Mouse (Mus musculus): ENCODE measurements at regions not wholly inside any gene's neighbourhood (a gene's known extent, or its start where the extent isn't known, plus 50 kb on each side); places are given as distances from the start of the nearest gene placed in this dataset.
"Not testable (repeated sequence)": the region's sequence is repeated elsewhere in the genome, so short reads cannot be mapped to it uniquely, and the experiment has no call there.

DNA sequence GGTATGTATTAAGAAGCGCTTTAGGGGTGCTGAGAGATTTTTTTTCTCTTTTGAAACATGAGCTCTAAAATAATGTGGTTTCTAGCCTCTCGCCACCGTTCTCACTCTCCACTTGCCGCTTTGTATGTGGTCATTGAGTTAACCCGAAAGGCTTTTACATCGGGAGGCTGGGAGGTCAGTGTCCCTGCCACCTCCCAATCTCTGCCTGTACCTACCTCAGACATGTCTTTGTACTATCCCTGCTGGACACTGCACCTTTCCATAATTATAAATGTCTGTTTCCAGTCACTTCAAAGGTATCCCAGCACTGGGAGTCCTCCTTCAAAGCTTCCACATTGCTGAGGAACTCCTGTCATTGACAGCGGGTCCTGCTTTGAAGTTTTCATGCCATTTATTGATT lies 347.6 kb upstream of the Tbc1d2b start:
- DNase-seq (ENCODE audit: low spot score) = no peak

DNA sequence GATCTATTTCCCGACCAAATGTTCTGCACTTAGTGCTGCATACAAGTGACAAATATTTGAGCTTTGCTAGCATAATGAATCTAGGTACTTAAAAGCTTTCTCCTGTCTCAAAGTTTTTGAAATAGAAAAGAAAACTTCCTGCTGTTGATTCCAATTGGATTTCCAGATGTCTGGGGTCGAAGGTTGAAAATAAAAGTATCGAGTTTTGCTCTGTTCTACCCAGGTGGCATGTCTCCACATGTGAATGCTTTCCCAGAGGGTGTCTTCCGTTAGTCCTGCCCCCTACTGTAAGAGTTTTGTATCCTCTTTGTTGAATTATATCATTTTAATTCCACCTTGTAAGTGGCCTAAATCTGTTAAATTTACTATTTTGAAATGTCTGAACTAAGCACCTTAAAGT lies 327.3 kb upstream of the Tbc1d2b start:
- no peak for DNase-seq (ENCODE audit: low spot score)

DNA sequence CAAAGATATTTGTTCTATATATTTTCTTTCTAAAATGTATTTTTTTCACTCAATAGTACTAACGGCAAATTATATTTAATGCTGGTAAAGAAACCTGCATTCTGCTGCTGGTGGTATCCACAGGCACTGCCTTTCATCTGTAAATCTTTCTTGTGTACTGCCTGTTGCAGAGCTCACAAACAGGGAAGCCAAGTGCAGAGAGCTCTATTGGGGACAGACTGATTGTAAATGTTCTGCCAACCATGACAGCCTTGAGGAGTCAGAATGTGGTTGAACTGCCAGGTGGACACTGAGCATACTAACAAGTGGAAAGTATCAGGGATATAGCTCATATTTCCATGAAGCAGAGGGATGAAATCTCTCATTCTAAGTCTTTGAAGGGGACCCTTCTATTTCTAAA lies 286.1 kb upstream of the Tbc1d2b start:
- no peak for DNase-seq (ENCODE audit: low spot score)

- no peak for DNase-seq (ENCODE audit: low spot score)
Observed at GRCm38 (mm10) chr9:90556216-90556615, 285.6 kb upstream of the Tbc1d2b start.

- DNase-seq (ENCODE audit: low spot score) = no peak
Observed at GRCm38 (mm10) chr9:90547931-90548330, 277.3 kb upstream of the Tbc1d2b start.

DNA sequence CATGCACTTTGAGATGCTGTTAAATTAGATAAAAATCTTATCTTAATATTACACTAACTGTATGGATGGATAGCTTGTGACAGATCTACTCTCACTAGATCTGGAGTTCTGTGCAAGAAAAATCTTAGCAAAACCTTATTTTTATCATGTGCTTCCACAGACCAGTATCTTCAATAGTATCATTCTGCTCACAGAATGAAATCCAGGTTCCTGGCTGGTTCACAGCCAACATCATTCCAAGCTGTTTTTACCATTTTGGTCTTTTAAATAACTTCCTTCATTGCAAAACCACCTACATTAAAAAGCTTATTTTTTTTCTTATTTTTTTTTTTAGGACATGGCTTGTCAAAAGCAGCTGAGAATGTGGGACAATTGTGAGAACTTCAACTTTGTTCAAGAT lies 276.1 kb upstream of the Tbc1d2b start:
- DNase-seq (ENCODE audit: low spot score) = no peak

DNA sequence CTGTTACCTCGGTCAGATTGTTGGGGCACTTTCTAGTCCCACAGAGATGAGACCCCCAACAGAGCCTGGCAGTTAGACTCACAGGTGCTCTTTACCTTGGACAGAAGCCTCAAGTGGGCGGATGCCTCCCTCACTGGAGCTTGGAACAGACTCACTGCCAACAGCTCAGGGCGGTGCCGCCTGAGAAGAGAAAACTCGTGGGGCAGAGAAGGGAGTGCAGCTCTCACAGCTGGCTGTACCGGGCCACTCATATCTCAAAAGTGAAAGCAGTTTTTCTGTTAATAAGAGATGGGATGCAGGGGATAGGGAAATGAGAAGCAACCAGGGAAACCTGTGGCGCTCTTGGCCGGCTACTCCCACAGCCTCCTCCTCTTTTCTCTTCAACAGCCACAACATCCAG lies 267.1 kb upstream of the Tbc1d2b start:
- not testable (repeated sequence) for DNase-seq (ENCODE audit: low spot score)

DNA sequence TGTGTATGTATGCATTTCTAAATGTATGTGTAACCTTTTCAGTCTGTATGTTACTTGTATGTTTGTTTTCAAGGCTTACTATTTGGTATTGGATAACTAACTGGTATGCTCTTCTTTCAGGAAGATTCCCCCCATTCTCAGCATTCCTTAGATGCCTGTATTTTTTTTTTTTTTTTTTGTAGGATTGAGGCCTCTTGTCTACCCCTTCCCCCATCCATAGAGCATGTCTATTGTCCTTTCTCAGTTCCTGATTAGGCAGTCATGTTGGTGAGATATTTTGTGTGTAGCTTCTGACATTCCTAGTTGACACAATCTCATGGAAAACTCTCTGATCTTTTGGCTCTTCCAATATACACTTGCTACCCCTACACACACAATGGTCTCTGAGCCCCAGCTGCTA lies 262.8 kb upstream of the Tbc1d2b start:
- DNase-seq (ENCODE audit: low spot score) = no peak

- DNase-seq (ENCODE audit: low spot score) = no peak
Observed at GRCm38 (mm10) chr9:90521186-90521585, 250.6 kb upstream of the Tbc1d2b start.

DNA sequence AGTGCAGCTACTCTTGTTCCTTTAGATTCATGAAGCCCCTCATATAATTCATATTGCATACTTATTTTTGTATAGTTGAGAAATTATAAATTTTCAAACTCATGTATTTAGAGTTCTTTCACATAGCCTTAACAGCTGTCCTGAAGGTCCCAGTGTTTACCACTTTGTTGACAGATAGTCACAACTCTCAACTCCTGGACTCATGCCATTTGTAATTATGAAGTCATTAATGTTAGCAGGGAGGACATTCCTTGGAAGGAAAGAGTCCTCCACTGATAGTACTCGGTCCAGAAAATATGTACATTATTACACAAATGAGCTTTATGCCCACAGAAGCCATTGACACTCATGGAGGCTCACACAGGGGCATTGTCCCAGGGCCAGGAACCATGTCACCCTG lies 224.3 kb upstream of the Tbc1d2b start:
- no peak for DNase-seq (ENCODE audit: low spot score)

- DNase-seq (ENCODE audit: low spot score) = no peak
Observed at GRCm38 (mm10) chr9:90490561-90491152, 220.1 kb upstream of the Tbc1d2b start.

- no peak for DNase-seq (ENCODE audit: low spot score)
Observed at GRCm38 (mm10) chr9:90450579-90450978, 180.0 kb upstream of the Tbc1d2b start.

DNA sequence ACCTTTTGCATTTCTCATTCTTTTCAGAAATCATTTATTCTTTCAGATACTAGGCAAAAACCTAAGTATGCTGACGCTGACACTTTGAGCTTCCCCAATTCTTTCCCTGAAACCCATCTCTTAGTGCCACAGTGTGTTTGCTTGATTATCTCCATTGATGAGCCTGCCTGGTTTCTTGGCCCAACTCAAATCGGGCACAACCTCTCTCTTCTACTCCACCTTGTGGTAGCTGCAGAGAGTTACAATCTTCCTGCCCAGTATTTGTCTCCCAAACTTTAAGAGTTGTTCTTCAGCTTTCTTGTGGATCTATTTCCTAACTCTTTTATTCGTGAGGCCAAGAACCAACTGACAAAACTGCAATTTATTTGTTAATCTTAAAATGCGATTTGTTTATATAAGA lies 176.4 kb upstream of the Tbc1d2b start:
- DNase-seq (ENCODE audit: low spot score) = peak; percentile 3

DNA sequence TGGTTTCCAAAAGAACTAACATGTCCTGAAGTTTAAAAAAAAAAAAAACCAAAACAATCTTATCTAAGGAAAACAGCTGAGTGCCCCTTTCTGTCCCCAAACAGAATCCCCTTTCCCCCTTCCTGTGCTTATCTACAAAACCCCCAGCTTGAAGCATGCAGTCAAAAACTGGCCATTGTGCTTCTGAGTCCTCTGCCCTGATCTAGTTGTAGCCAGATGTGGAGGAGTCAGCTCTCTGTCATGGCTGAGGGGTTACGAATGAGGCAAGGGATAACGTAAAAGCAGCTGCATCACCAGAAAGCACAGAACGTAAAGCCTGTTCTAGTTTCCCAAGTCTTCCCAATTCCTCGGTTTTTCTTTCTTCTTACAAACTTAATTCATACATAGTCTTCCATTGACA lies 164.3 kb upstream of the Tbc1d2b start:
- DNase-seq (ENCODE audit: low spot score) = no peak

DNA sequence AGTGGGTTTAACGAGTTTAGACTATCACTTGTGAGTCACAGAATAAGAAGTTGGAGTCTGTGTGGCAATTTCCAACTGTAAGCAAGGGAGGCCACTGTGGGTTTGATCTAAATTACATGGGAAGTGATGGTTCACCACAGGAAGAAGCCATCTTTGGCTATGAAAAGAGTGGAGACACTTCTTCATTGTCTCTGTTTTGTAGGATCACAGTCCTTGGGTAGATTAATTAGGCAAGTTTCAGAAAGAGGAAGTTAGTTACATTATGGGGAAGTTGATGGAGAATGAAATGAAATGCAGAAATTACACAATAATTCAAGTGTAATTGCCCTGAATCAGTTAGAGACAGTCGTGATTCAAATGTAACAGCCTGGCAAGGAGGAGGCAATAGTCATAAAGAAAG lies 160.3 kb upstream of the Tbc1d2b start:
- DNase-seq (ENCODE audit: low spot score) = no peak

GRCm38 (mm10) chr9:90421662-90422061 lies 151.1 kb upstream of the Tbc1d2b start:
- DNase-seq (ENCODE audit: low spot score) = no peak

DNA sequence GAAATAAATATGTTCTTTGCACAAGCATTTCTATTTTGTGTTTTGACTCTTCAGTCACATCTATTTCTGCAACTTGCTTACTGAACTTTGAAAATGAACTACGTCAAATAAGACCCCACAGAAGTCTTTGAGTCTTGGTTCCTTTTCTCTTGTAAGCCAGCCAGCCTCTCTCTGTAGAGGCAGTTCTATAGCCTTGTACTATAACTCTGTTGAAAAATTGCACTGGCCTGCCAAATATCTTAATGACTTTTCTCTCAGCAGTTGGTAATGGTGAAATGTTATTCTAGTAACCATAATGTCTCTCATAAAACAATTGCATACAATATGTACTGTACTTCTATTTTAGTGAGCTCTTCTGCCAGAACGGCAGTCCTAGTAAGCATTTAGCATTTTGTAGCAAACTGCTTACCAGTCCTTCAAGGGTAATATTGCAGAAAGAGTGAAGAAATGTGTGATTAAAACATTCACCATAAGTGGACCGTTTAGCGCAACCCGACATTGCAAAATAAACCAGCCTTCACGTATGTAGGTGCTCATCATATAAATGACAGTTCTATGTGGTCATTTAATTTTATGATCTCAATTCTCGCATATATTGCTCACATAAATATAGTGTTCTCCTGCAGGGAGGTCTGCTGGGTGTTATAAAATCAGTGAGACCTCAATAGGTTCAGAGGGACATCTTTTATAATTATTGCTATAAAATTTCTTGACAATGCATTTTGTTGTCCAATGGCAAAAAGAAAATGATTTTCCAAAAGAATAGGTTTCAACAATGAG lies 149.3 kb upstream of the Tbc1d2b start:
- no peak for DNase-seq (ENCODE audit: low spot score)

DNA sequence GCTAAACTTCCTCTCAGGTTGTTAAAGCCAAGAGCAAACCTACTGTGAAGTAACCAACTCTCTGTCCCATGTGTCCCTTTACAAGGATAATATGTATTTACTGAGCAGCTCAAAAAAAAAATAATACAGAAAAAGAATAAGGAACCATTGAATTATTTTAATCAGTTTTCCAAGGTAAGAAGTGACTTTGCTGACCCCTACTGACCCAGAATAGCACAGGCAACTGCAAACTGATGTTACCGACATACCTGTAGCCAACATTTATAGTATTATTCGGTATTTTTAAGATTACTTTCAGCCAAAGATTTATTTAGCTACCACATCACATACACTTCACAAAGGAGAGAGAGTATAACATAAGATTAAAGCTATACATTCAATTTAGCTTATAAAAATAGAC lies 138.2 kb upstream of the Tbc1d2b start:
- peak; percentile 4 for DNase-seq (ENCODE audit: low spot score)

DNA sequence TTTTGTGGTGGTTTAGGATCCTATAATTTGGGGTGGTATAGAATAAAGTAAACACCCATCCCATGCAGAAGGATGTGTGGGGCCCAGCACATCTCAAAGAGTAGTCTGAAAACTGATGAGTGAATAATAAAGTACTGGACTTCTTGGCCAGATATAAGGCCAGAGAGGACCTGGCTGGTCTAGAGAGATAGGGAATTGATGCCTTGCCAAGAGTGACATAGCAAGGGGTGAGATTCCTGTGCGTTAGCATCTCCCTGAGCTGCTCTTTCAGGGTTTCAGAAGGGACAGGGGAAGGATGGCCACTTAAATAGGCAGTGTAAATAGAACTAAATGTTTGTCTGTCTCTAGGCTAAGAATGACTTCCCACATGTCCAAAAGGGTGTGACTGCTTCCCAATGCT lies 137.0 kb upstream of the Tbc1d2b start:
- DNase-seq (ENCODE audit: low spot score) = no peak

DNA sequence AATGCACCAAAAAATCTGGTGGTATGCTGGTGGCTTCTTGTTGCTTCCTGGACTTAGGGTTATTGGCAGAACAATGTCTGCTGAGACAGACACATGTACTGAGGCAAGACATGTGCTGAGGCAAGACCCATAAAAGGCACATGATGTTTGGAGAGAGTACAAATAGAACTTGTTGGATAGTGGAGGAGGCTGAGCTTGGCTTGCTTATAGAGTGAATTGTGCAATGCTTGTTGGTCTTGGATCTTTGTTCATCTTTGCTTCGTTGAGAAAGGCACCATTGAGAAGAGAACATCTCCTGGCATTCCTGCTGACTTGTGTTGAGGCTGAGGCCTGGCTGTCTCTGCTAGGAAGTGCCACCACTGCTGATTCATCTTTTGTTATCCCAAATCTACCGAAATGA lies 117.8 kb upstream of the Tbc1d2b start:
- no peak for DNase-seq (ENCODE audit: low spot score)

- no peak for DNase-seq (ENCODE audit: low spot score)
Observed at GRCm38 (mm10) chr9:90385047-90385446, 114.4 kb upstream of the Tbc1d2b start.

DNA sequence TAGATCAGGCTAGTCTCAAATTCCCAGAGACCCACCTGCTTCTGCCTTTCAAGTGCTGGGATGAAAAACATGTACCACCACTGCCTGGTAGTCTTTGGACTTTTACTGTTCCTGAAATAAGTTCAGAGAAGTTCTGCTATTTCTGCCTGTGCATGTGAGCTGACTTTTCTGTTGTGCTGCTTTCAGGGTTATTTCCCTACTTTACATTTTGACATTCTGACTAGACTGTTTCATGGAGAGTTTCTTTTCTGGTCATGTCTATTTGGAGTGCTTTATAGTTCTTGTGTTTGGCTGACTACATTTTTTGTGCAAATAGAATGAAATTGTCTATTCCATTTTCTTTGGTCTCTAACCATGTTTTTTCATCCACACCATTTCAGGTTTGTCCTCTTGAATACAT lies 109.5 kb upstream of the Tbc1d2b start:
- DNase-seq (ENCODE audit: low spot score) = no peak

- no peak for DNase-seq (ENCODE audit: low spot score)
Observed at GRCm38 (mm10) chr9:90369568-90369967, 99.0 kb upstream of the Tbc1d2b start.

- DNase-seq (ENCODE audit: low spot score) = no peak
Observed at GRCm38 (mm10) chr9:90367745-90368144, 97.1 kb upstream of the Tbc1d2b start.

Measured in T-cell, adult 2 months (primary cell).